Mouse (Mus musculus): Measurements from ENCODE around the gene Dennd4c. TPM values are rescaled to one million over a fixed set of nuclear protein-coding genes. Genes with fewer than 3 reads are reported as not detected.

Gene Dennd4c
- polyA plus RNA-seq, 1 experiment, result 2.4 TPM

DNA sequence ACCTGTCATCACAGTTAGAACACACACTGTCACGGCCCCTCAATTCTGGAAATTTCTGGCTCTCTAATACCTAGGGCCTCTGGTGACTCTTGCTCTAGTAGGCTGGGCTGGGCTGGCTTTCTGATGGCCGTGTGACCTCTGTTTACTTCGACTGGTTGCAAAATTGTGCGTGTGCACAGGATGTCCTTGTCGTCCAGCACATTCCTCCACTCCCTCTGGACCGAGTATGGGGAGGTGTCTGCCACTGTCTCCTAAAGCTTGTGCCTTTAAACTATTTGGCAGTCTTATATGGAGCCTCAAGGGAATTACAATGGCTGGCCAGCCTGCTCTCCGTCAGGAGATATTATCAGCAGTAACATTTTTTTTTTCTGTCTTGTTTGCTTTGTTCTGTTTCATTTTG, 149.1 kb downstream of the Dennd4c start:
- H3K27ac ChIP-seq (ENCODE audit: insufficient read depth, low read length), result no peak overlapping the region

DNA sequence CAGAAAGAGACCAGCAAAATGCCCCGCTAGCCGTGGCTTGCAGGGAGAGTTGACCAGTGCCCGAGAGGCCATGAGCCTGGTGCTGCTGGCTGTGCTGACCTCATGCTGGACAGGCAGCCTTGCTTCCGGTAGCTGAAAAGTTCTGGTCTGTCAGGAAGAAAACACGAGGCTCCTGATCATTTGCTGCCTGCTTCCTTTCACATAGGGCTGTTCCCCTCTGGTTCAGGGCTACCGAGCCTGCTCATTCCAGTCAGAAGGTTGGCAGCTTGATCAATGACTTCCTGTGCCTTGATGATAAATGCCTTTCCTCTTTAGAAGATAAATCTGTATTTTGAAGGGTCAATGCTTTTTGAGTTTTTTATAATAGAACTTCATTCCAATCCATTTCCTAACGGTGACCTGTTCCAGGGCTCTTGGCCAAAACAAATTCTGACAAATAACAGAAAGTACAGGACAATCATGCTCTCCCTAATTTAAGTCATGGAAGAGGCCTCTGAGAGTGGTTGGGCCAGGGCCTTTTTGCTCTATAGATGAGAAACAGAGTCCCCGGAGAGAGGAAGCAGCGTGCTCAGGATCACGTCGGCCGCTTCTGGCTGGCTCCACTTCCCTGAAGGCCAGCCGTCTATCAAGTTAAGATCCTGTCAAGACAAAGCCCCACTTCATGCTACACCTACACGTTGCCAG, 150.6 kb downstream of the Dennd4c start:
- Histone ChIP-seq H3K36me3 (ENCODE audit: control insufficient read depth, insufficient read depth, low read length) (no peaks in the 10 kb centered on the region), H3K4me1 (ENCODE audit: control insufficient read depth, insufficient read depth, insufficient read length) (no peaks in the 10 kb centered on the region), H3K4me3 (ENCODE audit: extremely low read depth, insufficient read depth, insufficient read length) (no peak overlapping the region), H3K27ac (ENCODE audit: insufficient read depth, low read length) (no peak overlapping the region), H3K27me3 (ENCODE audit: control insufficient read depth, insufficient read depth, low read length) (no peaks in the 10 kb centered on the region)
- TF ChIP-seq POLR2A (IDR thresholded peaks at IDR 0.05; ENCODE audit: low read depth, low read length), result no peak
- TF ChIP-seq CTCF (IDR thresholded peaks at IDR 0.05; ENCODE audit: extremely low read depth, insufficient read depth, insufficient read length, insufficient replicate concordance), result no peak
- no peak for DNase-seq (ENCODE audit: low read depth in 1 of 2, low spot score in 2 of 2)
- 52% methylated on average over 14 of the region's 14 CpGs for WGBS

More for the DNA sequence above, 149.1 kb downstream of the Dennd4c start:
- no peaks in the 10 kb centered on the region for H3K4me1 ChIP-seq (ENCODE audit: control insufficient read depth, insufficient read depth, insufficient read length)
- 91% methylated on average over 7 of the region's 7 CpGs for WGBS
- H3K27me3 ChIP-seq (ENCODE audit: control insufficient read depth, insufficient read depth, low read length), result no peaks in the 10 kb centered on the region
- H3K4me3 ChIP-seq (ENCODE audit: extremely low read depth, insufficient read depth, insufficient read length), result no peak overlapping the region
- H3K36me3 ChIP-seq (ENCODE audit: control insufficient read depth, insufficient read depth, low read length), result no peaks in the 10 kb centered on the region
- DNase-seq (ENCODE audit: low read depth in 1 of 2, low spot score in 2 of 2), result no peak
- TF ChIP-seq CTCF (IDR thresholded peaks at IDR 0.05; ENCODE audit: extremely low read depth, insufficient read depth, insufficient read length, insufficient replicate concordance), result no peak
- no peak for TF ChIP-seq POLR2A (IDR thresholded peaks at IDR 0.05; ENCODE audit: low read depth, low read length)

Other genes starting within 250 kb of the Dennd4c start
- gene Saxo1, start 190.2 kb upstream of the Dennd4c start, polyA plus RNA-seq (2012; rRNA removed), result not detected in 2 replicates
- gene Rraga, start 172.9 kb upstream of the Dennd4c start, polyA plus RNA-seq (2012; rRNA removed), result 23.0 and 32.8 TPM in 2 replicates
- 8.8 and 14.3 TPM in 2 replicates for gene Haus6, start 136.5 kb upstream of the Dennd4c start, polyA plus RNA-seq (2012; rRNA removed)
- gene Plin2, start 78.5 kb upstream of the Dennd4c start, polyA plus RNA-seq (2012; rRNA removed), result 40.5 and 41.3 TPM in 2 replicates
- gene Rps6, start 108.9 kb downstream of the Dennd4c start, polyA plus RNA-seq (2012; rRNA removed), result 576 and 618 TPM in 2 replicates
- gene Acer2, start 125.8 kb downstream of the Dennd4c start, polyA plus RNA-seq (2012; rRNA removed), result 1.9 and 2.1 TPM in 2 replicates